Mouse (Mus musculus): Measurements from ENCODE around the gene Thbs3.
"Not testable (repeated sequence)": the region's sequence is repeated elsewhere in the genome, so short reads cannot be mapped to it uniquely, and the experiment has no call there.

Thbs3 gene

GRCm38 (mm10) chr3:89199839-89200238 lies 15.1 kb upstream of the Thbs3 start:
- DNase-seq: no peak

- peak; percentile 89 for DNase-seq
These were observed 12.5 kb upstream of the Thbs3 start, which contains the start of gene Gba for GRCm38 (mm10) chr3:89202253-89203141. Gba (plus strand) TSS chr3:89202928.

- no peak for DNase-seq
These were observed 11.9 kb upstream of the Thbs3 start for GRCm38 (mm10) chr3:89203142-89203514.

- DNase-seq: no peak
These were observed 8.9 kb upstream of the Thbs3 start for GRCm38 (mm10) chr3:89206079-89206478.

- DNase-seq: no peak
These were observed 8.3 kb upstream of the Thbs3 start for GRCm38 (mm10) chr3:89206695-89207094.

- DNase-seq: no peak
These were observed 6.8 kb upstream of the Thbs3 start for GRCm38 (mm10) chr3:89208075-89208657.

GRCm38 (mm10) chr3:89208736-89209135 lies 6.2 kb upstream of the Thbs3 start:
- DNase-seq: no peak

- DNase-seq: no peak
These were observed 5.2 kb upstream of the Thbs3 start for GRCm38 (mm10) chr3:89209731-89210130.

GRCm38 (mm10) chr3:89210162-89210561 lies 4.8 kb upstream of the Thbs3 start:
- DNase-seq: peak; percentile 41

- peak; percentile 77 for DNase-seq
These were observed 4.2 kb upstream of the Thbs3 start for GRCm38 (mm10) chr3:89210731-89211130.

GRCm38 (mm10) chr3:89213803-89214530 lies 1.0 kb upstream of the Thbs3 start:
- DNase-seq: peak; percentile 95

GRCm38 (mm10) chr3:89215853-89216252 lies 873 bp downstream of the Thbs3 start:
- DNase-seq: peak; percentile 89

GRCm38 (mm10) chr3:89216407-89216806 lies 1.4 kb downstream of the Thbs3 start:
- DNase-seq: not testable (repeated sequence)

GRCm38 (mm10) chr3:89218271-89218670 lies 3.3 kb downstream of the Thbs3 start:
- no peak for DNase-seq

GRCm38 (mm10) chr3:89219546-89219945 lies 4.6 kb downstream of the Thbs3 start:
- no peak for DNase-seq

- DNase-seq: no peak
These were observed 6.2 kb downstream of the Thbs3 start for GRCm38 (mm10) chr3:89221167-89221566.

- no peak for DNase-seq
These were observed 9.8 kb downstream of the Thbs3 start for GRCm38 (mm10) chr3:89224796-89225195.

- DNase-seq: no peak
These were observed 10.4 kb downstream of the Thbs3 start for GRCm38 (mm10) chr3:89225321-89225815.

GRCm38 (mm10) chr3:89225918-89226317 lies 10.9 kb downstream of the Thbs3 start:
- DNase-seq: no peak

GRCm38 (mm10) chr3:89226361-89226760 lies 11.4 kb downstream of the Thbs3 start:
- DNase-seq: no peak

GRCm38 (mm10) chr3:89226900-89227299 lies 11.9 kb downstream of the Thbs3 start, which contains the start of gene Mtx1:
Mtx1 (minus strand) TSS chr3:89227088.
- DNase-seq: no peak

- peak; percentile 92 for DNase-seq
These were observed 12.6 kb downstream of the Thbs3 start for GRCm38 (mm10) chr3:89227307-89228179.
